Mouse (Mus musculus) forebrain, embryonic 16.5 days (tissue): Measurements from ENCODE around the gene Plcd3. TPM values are rescaled to one million over a fixed set of nuclear protein-coding genes. Genes with fewer than 3 reads are reported as not detected.

Source experiments
- ATAC-seq: fragments of 200-750 bp; cut with Nextera tagmentation; 2 replicates; pipeline ENCODE4 v1.8.0; 2017; ENCODE audit warnings: mild to moderate bottlenecking, moderate library complexity
- H3K27ac ChIP-seq: fragments of 300-500 bp; sonication (generic); 2 replicates; pipeline ENCODE4 v1.5.1; 2014; ENCODE audit warnings: low read length, control low read depth
- H3K27me3 ChIP-seq: fragments of 300-500 bp; sonication (generic); replicated peaks from 2 replicates; pipeline ENCODE4 v1.6.1; 2014; ENCODE audit warnings: low read length; ENCODE audit not compliant: control insufficient read depth, insufficient read depth
- H3K36me3 ChIP-seq: fragments of 300-500 bp; sonication (generic); 2 replicates; pipeline ENCODE4 v1.6.1; 2014; ENCODE audit not compliant: control insufficient read depth, insufficient read depth
- H3K4me1 ChIP-seq: fragments of 300-500 bp; sonication (generic); replicated peaks from 2 replicates; pipeline ENCODE4 v1.6.1; 2014; ENCODE audit warnings: low read length; ENCODE audit not compliant: control insufficient read depth, insufficient read depth
- H3K4me2 ChIP-seq: fragments of 300-500 bp; sonication (generic); 2 replicates; pipeline ENCODE4 v1.6.1; 2014; ENCODE audit warnings: mild to moderate bottlenecking, low read length, control low read depth
- H3K4me3 ChIP-seq: fragments of 300-500 bp; sonication (generic); replicated peaks from 2 replicates; pipeline ENCODE4 v1.5.1; 2014; ENCODE audit warnings: mild to moderate bottlenecking, low read length, control low read depth
- H3K9ac ChIP-seq: fragments of 300-500 bp; sonication (generic); replicated peaks from 2 replicates; pipeline ENCODE4 v1.6.1; 2014; ENCODE audit warnings: low read depth, low read length, control low read depth
- H3K9me3 ChIP-seq: fragments of 300-500 bp; sonication (generic); 2 replicates; pipeline ENCODE4 v1.6.1; 2016; ENCODE audit warnings: low read length; ENCODE audit not compliant: control insufficient read depth
- WGBS: fragments of 180-500 bp; shearing (Covaris S2); extraction: QIAGEN DNeasy Blood & Tissue Kit; methylation state at CpG from one replicate; pipeline ENCODE4 v1.1.7; 2014; 5-methylcytosine and 5-hydroxymethylcytosine counted together
- polyA plus RNA-seq: library from polyadenylated mRNA; unstranded; fragments of >200 nt; fragmentation: Nextera tagmentation; extraction: Ambion mirVana; gene quantifications from 2 replicates; pipeline ENCODE4 v1.2.1, GENCODE M21; 2015

The Plcd3 gene
- 2.5 and 2.6 TPM in 2 replicates for polyA plus RNA-seq

DNA sequence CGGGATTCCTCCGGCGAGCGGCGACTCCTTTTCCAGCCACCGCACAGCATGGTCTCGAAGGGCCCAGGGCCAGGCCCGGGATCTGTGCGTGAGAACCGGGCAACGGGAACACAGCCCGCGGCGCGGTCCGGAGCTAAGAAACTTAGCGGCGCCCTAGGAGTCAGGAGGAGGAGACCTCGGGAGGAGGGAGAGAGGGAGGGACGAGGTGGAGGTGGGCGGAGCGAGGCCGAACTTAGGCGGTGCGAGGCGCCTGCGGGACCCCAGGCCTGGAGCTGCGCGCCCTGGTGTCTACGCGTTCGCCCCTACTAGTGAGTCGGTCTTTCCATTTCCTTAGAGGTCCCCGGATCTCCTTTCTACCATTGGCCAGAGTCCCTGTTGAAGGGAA is at the start of gene Plcd3, which contains the start of gene Acbd4:
Gene Plcd3, minus strand, starts transcription at position 178 of the 385 bp plus-strand sequence.
Gene Acbd4, plus strand, starts transcription at position 202 of the 385 bp plus-strand sequence.
- Histone ChIP-seq H3K4me3 (peak within 1 kb of the TSS; percentile 44), H3K36me3 (no peaks in the 10 kb centered on the region), H3K27ac (no peak within 1 kb of the TSS), H3K9ac (peak within 1 kb of the TSS; percentile 59), H3K27me3 (peaks cover 12% of the 10 kb centered on the region; the same call in 1 of the 2 replicates), H3K4me2 (peak within 1 kb of the TSS; percentile 81), H3K9me3 (no peaks in the 10 kb centered on the region), H3K4me1 (peaks cover 25% of the 10 kb centered on the region)
- WGBS: 0% methylated on average over 34 of the region's 34 CpGs
- 0 out of 2 replicates have a peak, but pooled peaks have one; percentile 23 for ATAC-seq

- Histone ChIP-seq H3K4me1 (no peaks in the 10 kb centered on the region), H3K27ac (no peak overlapping the region), H3K4me3 (no peak overlapping the region), H3K9ac (no peak overlapping the region), H3K27me3 (no peaks in the 10 kb centered on the region), H3K9me3 (no peaks in the 10 kb centered on the region), H3K4me2 (no peak overlapping the region), H3K36me3 (no peaks in the 10 kb centered on the region)
- 92% methylated on average over 4 of the region's 4 CpGs for WGBS
- ATAC-seq: no peak
Observed at GRCm38 (mm10) chr11:103149771-103150170, 48.3 kb upstream of the Plcd3 start.

DNA sequence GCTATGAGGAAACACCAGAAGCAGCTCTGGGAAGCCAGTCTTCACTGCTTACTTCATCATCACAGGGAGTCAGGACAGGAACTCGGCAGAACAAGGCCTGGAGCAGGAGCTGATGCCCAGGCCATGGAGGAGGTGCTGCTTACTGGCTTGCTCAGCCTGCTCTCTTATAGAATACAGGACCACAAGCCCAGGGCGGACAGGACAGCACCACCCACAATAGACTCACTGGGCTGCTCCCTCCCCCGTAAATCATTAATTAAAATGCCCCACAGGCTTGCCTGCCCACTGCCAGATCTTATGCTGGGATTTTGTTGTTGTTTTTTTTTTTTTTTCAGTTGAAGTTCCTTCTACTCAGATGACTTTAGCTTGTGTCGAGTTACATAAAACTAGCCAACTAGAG is 46.3 kb upstream of the Plcd3 start:
- Histone ChIP-seq H3K27ac (no peak overlapping the region), H3K4me2 (no peak overlapping the region), H3K9ac (no peak overlapping the region), H3K4me3 (no peak overlapping the region), H3K36me3 (no peaks in the 10 kb centered on the region), H3K4me1 (peaks cover 5% of the 10 kb centered on the region), H3K27me3 (no peaks in the 10 kb centered on the region), H3K9me3 (no peaks in the 10 kb centered on the region)
- ATAC-seq: no peak
- WGBS: 71% methylated on average over 4 of the region's 4 CpGs

GRCm38 (mm10) chr11:103146386-103146785 is 44.9 kb upstream of the Plcd3 start:
- Histone ChIP-seq H3K36me3 (no peaks in the 10 kb centered on the region), H3K4me2 (no peak overlapping the region), H3K4me3 (no peak overlapping the region), H3K27ac (no peak overlapping the region), H3K4me1 (peaks cover 14% of the 10 kb centered on the region), H3K9me3 (no peaks in the 10 kb centered on the region), H3K9ac (no peak overlapping the region), H3K27me3 (no peaks in the 10 kb centered on the region)
- 92% methylated on average over 4 of the region's 4 CpGs for WGBS
- no peak for ATAC-seq

DNA sequence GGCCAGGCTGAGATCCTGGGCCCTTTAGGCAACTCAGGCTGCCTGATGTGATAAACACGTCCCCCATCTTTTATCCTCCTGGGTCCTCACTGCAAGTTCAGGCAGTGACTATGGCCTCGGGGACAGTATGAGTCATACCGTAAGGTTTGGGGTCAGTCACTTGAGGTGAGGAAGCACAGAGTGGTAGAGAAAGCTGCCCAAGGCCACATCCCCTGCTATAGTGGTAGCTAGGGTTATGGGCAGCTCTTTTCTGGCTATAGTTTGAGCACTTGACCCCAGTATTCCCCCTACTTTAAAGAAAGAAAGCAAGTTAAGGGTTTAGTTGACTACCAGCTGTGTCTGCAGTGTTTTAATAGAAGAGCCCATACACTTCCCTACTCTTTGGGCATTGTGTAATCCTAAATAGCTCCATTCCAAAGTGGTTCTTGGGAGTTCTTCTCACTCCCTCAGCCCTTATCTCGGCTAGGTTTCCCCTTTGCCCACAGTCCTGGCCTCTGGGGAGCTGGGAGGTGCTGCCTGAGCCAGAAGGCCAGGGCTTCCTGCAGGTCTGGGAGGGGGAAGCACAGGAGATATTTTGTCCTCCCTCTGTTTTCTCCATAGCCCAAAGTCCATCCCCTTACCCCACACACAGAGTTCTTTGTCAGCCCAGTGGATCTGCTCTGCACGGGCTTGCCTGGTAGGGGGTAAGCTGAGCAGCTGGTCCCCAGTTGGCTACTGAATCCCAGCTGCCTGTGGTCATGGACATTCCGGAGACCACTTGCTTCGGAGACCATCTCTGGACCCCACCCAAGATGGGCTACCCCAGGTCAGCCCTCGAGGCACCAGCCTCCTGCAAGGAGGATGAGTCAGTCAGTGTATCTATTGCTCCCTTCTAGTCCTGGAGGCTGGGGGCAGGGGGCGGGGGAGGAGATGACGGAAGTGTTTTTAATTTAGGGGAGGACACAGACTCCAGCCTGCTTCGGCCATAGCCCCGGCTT is 43.1 kb upstream of the Plcd3 start:
- H3K27me3 ChIP-seq: no peaks in the 10 kb centered on the region
- no peaks in the 10 kb centered on the region for H3K9me3 ChIP-seq
- H3K4me2 ChIP-seq: no peak overlapping the region
- no peak overlapping the region for H3K9ac ChIP-seq
- no peaks in the 10 kb centered on the region for H3K36me3 ChIP-seq
- H3K27ac ChIP-seq: no peak overlapping the region
- peaks cover 14% of the 10 kb centered on the region for H3K4me1 ChIP-seq
- no peak overlapping the region for H3K4me3 ChIP-seq
- WGBS: 48% methylated on average over 12 of the region's 12 CpGs
- no peak for ATAC-seq

- peak; percentile 95 for ATAC-seq
- Histone ChIP-seq H3K27me3 (no peaks in the 10 kb centered on the region), H3K4me3 (peak overlapping the region; percentile 46), H3K36me3 (peaks cover 5% of the 10 kb centered on the region), H3K4me1 (peaks cover 14% of the 10 kb centered on the region), H3K9me3 (no peaks in the 10 kb centered on the region), H3K4me2 (peak overlapping the region; percentile 61), H3K27ac (peak overlapping the region; percentile 94), H3K9ac (peak overlapping the region; percentile 66)
- 17% methylated on average over 8 of the region's 8 CpGs for WGBS
Observed at GRCm38 (mm10) chr11:103142441-103143182, 41.2 kb upstream of the Plcd3 start.

GRCm38 (mm10) chr11:103141944-103142255 is 40.4 kb upstream of the Plcd3 start:
- H3K4me1 ChIP-seq: peaks cover 14% of the 10 kb centered on the region
- H3K9me3 ChIP-seq: no peaks in the 10 kb centered on the region
- WGBS: 56% methylated on average over 1 of the region's 1 CpGs
- H3K9ac ChIP-seq: 0 out of 2 replicates have a peak overlapping the region, but pooled peaks have one; percentile 35
- H3K27me3 ChIP-seq: no peaks in the 10 kb centered on the region
- peak overlapping the region; percentile 62 for H3K27ac ChIP-seq
- peak; percentile 12; the same call in 1 of the 2 replicates for ATAC-seq
- peaks cover 5% of the 10 kb centered on the region for H3K36me3 ChIP-seq
- H3K4me3 ChIP-seq: no peak overlapping the region
- no peak overlapping the region; the same call in 1 of the 2 replicates for H3K4me2 ChIP-seq

DNA sequence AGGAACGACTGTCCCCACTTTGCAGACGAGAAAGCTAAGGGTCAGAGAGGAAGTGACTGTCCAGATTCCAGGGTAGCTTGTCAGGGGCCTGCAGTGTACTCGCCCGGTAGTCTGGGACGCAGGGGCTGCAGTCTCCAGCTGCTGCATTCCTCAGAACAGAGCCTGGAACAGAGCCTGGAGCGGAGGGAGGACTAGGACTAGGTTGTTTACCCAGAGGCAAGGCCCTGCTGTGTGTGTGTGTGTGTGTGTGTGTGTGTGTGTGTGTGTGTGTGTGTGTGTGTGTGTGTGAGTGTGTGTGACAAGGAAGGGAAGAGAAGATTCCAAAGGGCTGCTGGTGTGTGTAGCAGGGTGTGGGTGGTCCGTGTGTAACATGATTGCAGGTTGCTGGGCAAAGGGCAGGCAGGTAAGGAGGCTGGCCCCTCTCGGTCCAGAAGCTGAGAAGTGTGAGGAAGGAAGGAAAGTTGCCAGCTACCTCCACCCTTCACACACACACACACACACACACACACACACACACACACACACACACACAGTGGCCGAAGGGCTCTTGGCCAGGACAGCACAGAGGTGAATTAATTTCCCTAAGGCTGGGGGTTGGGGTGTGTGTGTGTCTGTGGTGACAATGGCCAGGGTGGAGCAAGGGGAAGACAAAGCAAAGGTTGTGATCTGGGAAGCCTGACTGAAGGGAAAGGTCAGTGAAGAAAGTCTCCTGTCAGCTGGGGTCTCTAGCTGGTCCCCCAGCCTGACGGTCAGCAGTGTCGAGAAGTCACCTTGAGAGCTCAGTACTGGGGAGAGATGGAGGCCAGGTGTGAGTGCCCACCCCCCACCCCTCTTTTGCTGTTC is 39.9 kb upstream of the Plcd3 start:
- no peak overlapping the region for H3K4me2 ChIP-seq
- 32% methylated on average over 11 of the region's 11 CpGs for WGBS
- no peak for ATAC-seq
- no peaks in the 10 kb centered on the region for H3K27me3 ChIP-seq
- H3K4me3 ChIP-seq: no peak overlapping the region
- no peaks in the 10 kb centered on the region for H3K9me3 ChIP-seq
- H3K4me1 ChIP-seq: peaks cover 14% of the 10 kb centered on the region
- H3K36me3 ChIP-seq: peaks cover 5% of the 10 kb centered on the region
- 0 out of 2 replicates have a peak overlapping the region, but pooled peaks have one; percentile 35 for H3K9ac ChIP-seq
- peak overlapping the region; percentile 62 for H3K27ac ChIP-seq
